Mouse (Mus musculus): ENCODE data around the gene Lclat1. TPM values are rescaled to one million over a fixed set of nuclear protein-coding genes. Genes with fewer than 3 reads are reported as not detected.

Lclat1 gene
- total RNA-seq, 2 experiments from 2014 or later, result 32.6 to 36.9 TPM

DNA sequence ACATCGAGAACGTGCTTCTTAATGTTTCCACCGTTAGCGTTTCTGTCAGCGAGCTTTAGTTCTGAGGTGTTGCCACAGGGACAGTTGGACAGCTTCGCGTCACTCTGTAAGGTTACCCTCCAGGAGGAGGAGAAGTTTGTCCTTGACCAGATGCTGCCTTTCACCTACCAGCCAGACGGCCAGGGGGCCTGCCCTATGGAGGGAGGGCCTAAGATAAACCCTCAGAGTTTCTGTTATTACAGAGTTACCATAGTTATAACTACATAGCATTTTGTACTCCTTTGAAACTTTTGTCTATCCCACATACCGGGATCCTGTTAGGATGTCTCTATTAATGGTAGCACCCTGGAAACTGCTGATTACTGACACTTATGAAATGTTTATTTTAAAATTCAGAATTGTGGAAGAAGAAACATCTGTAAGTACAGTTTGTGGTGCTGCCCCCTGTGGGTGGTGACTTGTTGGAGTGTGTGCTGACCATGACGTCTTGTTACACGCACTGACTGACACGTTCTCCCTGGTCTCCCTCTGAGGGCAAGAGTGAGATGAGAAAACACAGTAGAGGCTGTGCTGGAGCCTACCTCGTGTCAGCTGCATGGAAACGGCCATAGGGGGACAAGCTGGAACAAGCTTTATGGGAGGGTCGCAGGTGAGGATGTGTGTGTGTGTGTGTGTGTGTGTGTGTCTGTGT, 96.0 kb downstream of the Lclat1 start:
- DNase-seq, result no peak

DNA sequence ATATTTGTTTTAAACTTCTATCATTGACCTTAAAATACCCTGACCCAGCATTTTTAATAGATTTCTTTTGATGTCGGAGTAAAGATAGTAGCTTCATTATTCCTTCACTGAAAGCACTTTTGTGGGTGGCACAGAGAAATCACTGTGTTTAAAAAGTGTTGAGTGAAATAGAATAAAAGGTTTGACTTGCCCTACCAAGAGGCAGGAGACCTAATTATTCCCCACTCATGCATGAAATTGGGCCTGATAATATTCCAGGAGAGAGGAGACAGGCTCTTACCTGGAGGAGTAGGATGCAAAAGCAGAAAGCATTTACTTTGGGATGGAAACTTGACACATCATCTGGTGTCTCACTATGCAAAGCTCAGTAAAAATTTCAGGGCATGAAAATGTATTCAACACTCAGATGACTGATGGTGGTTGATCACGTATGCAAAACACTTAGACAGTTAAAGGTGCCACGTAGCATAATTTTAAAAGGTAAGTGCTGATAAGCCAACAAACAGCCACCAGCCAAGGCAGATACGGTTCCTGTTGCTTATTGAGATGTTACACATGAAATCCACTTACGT, 103.3 kb downstream of the Lclat1 start:
- DNase-seq, result no peak

DNA sequence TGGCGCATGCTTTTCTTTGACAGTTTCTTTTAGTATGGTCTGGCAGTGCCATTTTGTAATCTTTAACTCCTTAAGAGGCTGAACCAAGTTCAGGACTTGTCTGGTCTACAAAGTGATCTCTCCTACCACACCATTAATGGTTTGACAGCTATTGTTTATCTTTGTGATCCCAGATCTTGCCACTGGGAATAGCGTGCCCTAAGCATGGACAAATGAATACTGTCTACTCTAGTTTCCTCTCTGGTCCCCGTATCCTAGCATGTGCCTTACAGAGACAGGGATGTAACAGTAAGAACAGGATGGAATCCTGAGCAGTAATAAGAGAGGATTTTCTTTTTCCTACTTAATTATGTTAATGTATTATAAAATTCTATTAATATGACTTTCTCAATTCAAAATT, 105.0 kb downstream of the Lclat1 start:
- no peak for DNase-seq

DNA sequence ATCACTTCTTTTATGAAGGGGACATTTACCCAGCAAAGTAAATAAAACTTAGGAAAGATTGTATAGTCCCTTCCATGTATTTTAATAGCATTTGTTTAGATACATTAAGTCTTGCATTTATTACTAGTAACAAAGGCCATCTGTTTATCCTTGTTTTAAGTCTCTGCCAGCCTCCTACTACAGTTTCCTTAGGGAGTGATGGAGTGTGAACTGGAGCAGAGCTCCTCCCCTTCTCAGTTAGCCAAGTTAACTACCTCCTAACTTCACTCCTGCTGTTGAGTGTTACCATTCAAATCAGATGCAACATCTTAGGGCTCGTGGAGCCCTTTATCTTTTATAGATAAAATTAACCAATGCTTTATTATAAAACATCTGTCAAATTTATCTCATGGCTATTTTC, 105.4 kb downstream of the Lclat1 start:
- DNase-seq, result no peak

DNA sequence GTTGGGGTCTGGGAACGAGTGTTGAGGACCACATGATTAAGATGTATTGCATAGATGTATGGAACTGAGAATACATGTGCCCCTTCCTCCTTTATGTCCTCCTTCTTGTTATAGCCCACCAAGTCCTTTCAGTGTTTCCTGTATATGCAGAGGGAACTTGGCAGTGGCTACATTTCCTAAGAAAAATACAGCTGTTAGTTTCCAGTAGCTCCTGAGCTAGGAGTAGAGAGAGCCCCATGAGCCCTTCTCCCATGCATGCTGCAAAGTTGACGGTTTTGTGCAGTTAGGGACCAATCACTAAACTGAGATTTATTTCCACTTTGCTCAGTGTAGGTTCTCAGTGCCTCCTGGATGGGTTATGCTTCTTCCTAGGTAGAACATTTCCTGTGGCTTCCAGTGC, 105.9 kb downstream of the Lclat1 start:
- no peak for DNase-seq

DNA sequence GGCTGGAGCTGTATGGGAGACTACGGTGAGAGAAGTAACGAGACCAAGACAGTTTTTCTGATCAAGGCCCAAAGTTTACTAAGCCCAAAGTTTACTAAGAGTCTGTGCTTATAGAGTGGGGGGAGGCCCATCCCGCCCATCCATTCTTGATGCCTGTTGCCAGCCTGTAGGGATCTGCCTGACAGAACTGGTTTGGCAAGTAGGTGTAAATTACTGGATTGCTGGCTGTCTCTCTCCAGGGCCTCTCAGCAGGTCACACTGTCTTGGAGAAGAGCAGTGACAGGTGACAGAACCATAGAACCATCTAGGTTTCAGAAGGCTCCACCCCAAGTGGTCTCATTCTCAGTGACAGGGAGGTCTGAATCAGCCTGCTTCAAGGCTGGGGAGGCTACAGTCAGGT, 109.5 kb downstream of the Lclat1 start:
- no peak for DNase-seq

DNA sequence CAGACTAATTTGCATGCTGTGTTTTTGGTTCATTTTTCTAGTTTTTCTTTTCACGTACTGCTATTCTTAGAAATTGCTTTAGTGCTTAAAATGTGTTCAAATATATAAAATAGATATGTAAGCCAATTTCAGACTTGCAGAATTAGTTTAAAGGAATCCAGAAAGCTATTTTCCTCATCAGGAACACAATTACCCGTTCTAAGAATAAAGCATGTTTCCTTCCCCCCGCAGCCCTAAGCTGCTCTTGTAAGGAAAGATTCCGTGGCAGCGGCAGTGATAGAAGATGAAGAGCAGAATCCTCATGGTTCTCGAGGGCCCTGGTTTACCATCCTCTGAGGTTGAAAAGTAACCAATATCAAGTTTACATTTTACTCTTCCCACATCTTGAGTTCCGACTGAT, 113.0 kb downstream of the Lclat1 start:
- DNase-seq, result no peak

DNA sequence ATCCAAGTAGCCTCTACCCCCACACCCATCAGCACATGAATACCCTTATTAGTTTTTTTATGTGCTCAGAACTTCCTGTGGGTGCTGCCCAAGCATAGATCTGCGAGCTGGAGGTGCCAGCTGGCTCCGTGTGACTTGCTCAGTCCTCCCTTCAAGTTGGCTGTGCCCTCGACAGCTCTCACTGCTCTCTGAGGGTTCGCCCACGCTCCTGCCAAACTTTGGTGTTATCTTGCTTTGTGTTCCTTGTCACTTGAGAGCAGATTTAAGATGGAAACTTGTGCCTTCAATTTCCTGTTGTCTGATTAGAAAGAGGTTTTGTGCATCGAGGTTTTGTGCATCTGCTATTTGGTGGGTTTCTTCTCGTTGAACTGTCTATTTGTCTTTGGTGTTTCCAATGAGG, 114.3 kb downstream of the Lclat1 start:
- no peak for DNase-seq

DNA sequence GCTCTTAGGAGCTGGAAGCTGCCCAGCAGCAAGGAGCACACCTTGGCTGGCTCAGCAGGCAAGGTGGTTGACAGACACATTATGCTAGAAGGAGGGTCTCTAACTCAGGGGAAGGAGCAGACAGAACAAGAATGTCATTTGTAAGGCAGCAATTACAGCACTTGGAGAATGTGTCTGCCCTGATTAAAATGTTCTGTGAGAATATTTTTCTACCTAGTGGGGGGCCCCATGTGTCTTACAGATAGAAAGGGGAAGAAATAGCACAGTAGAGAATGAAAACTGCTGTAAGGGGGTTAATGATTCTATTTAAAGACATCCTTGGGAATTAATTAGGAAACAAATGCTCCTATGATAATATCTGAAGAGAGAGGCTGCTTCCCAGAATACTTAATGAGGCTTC, 117.7 kb downstream of the Lclat1 start:
- DNase-seq, result no peak

DNA sequence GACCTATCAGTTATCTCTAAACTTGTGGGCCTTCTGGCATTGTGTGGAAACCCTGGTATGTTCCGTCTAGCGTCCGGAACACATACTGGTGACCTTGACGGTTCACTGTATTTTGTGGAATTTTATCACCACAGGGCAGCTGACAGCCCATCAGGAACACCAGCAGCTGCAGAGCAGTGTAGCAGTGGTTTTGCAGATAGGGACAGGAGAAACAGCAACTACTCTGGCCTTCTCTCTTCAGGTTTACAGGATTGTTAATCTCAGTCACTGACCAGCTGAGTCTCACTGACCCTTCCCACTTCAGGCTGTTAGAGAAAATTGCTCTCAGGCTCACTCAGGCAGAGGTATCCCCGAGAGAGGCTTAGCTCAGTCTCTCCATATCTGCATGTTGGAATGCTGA, 118.2 kb downstream of the Lclat1 start:
- DNase-seq, result no peak

DNA sequence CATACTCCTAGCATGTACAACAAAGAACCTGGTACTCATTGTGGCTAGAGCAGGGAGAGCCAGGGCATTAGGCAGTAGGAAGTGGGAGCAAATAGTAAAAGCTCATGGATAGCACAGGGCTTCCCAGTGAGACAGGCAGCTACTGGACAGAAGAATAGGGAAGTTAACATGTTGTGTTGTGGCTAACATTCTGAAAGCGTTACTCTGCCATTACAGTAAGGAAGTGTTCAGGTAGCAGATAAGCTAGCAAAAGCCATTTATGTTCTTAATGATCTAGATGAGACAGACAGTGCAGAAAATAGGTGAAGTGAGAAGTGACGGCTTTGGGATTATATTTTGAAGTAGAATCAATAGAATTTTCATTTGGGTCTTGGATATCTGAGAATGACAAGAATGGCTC, 118.8 kb downstream of the Lclat1 start:
- no peak for DNase-seq

DNA sequence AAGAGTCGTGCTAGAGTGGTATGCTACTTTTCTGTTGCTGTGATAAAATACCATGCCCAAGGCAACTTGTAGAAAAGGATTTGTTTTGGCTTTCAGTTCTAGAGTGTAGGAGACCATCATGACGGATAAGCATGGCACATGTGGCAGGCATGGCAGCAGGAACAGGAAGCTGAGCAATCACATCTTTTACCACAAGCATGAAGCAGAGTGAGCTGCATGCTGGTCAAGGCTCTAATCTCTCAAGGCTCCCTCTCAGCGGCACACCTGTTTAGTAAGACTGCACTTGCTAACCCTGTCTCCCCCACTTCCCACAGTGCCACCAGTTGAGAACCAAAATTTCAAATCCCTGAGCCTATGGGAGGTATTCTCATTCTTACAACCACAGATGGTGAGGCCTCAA, 119.6 kb downstream of the Lclat1 start:
- no peak for DNase-seq

DNA sequence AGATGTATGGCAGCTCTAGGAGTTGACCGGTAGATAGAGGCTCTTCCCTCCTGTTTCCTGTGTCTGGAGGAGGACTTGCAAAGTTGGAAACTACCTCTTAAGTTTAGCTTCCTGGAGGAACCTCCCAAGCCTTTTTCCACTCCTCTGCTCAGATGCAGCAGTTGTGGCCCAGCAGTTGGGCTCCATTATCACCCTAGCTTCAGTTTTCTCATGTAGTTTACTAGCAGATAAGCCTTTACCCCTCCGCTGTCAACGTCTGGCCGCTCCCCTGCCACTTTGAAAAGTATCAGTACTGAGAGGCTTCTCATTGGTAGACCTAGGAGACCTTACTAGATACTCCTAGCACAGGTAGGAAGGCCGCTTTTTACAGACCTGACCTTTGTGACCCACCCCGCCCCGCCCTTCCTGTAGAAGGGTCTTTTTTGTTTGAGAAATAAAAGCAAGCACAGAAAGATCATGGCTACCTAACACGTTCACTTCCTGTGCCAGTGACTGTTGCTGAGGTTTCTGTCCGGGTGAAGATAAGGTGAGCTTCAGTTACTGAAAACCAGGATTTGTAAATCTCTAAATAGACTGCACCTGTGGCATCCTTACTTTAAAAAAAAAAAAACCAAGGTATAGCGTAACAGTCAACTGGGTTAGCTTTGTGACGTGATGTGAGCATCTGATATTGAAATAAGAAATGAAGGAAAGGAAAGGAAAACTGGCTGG, 121.8 kb downstream of the Lclat1 start:
- no peak for DNase-seq

DNA sequence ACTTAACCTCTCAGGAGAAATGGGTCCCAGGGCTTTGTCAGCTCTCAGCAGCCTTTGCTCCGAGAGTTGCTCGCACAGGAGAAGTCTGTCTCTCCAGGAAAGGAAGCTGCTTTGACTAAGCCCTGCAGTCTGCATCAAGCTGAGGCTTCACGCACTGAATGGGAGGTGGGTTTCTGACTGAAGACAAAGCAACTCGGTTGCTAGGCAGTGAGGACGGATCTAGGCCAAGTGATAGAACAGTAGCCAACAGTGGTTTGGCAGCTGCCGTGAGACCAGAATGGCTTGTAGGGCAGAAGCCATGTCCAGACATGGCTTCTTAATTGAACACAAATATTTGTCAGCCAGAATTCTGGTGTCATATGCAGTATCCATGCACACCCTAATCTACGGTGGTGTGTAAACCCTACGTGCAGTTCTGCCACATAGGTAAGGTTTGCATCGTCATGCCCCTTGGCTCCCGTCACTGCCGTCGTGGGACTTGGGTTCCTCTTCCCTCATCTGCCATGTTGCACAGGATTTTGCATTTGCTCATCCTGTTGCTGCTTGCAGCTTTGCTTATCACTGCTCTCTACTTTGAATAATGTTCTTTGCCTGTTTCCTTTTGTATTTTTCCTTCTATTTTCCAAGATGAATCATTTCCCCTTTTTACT, 122.7 kb downstream of the Lclat1 start:
- no peak for DNase-seq

DNA sequence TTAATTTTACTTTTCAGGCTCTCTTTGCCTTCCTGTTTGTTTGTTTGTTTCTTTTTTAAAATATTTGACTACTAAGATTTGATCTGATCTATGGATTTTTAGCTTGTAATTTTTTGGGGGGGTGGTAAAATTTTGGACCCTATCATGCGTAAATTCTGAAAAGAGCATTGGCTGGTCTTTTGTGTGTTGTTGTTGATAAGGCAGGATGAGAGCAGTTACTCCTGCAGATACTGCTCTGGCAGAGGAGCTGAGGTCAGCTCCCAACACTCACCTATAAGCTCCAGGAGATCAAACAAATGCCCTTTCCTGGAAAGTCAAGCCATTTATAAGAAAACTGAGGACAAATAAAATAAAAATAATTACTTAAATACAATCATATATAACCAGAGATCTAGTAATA, 123.6 kb downstream of the Lclat1 start:
- DNase-seq, result no peak

DNA sequence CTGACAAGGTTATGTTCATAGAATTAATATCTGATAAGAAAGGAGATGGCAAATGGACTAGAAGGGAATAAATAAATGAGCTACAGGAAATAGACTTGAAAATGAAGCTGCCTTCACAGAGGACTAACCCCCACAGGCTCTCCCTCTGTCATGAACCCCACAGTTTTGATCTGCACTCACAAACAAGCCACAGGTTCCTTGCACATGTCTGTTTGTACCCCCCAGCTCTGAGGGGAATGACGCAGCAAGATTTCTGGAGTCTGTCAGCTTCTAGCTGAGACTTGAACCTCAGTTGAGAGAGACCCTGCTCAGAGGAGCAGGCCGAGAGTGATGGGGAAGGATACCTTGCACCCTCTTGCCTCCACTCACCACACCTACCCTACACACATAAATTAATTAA, 124.8 kb downstream of the Lclat1 start:
- no peak for DNase-seq

DNA sequence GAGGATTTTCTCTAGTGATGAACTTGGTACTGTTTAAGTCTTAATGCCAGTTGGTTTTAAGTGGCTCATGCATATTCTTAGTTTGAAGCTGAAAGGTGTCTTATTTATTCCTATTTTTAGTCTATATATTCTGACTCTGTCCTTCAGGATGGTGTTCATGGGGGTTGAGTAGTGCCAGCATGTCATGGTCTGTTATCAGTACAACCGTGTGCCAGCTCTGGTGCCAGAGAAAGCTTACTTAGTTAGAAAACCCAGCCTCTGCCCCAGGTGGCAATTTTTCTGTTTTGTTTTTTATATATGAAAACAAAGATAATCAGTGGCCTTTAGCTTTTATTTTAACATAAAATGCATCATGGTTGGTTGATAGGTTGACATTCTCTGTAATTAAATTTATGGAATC, 126.2 kb downstream of the Lclat1 start:
- DNase-seq, result no peak

DNA sequence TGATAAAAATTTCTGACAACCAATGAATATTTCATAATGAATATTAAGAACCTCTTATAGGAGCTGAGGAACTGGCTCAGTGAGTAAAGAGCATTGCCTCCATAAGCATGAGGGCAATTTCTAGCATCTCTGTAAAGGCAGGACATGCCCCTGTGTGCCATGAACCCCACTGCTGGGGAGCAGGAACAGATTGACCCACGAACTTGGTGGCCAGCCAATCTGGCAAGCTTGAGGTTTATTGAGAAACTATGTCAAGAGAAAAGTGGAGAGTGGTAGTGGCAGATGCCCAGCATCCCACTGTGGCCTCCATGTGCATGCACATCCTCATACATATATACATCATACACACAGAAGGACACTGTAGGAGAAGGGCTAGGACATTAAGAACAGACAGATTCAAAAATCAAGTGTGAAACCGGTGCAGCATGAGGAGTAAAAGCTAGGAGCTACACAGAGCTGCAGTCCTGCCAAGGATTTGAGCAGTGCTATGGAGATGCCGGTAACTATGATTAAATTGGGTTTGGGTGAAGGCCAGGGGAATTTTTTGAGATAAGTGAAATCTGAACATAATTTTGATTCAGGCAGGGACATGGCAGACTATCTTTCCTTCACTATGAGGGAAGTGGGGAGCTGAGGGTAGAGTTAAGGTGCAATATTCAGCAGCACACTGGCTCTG, 129.5 kb downstream of the Lclat1 start:
- DNase-seq, result no peak

DNA sequence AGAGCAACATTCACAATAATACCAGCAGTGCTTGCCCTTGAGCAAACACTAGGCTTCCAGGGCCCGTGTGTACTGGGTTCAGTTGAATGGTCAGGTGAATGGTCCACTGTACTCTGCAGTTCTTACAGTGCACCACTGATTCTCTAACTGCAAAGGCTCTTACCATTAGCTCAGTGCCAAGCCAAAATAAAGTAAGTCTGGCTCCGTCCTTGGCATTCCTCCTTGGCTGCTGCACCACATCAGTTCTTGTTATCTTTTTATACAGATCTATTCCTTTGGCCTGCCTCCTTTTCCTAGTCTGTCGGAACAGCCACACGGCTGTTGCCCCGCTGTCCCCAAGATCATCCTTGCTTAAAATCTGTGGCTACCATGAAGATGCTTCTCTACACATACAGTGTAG, 130.7 kb downstream of the Lclat1 start:
- no peak for DNase-seq

DNA sequence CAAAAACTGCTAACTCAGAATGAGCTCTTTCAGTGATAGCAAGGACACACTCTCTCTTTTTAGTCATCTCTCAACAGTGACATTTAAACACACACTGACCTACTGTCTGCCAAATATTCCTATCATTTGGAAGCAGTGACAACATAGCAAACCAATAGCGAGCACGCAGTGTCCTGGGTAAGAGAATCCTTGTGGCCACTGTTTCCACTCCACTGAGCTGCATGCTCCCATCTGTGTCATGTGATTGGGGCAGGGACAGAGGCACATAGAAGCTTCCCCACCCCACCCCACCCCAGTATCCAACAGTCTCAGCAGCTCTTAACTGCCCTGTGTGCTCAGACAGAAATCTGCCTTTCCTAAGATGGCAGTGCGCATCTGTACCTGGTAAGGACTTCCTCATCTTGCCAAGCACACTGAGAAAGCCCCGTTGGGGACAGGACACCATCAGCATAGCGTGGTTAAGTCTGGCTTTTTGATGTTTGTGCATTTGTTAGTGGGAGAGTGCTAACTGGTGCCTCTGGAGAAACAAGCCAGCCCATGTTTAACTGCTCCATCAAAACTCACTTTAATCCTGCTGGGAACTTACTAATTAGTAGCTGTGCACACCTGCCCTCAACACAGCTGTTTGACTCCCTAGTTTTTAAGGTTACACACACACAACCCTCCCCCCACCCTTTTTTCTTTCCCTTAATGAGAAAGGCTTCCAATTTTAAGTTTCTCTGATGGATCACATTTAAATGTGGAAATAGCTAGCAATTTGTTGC, 133.5 kb downstream of the Lclat1 start:
- DNase-seq, result no peak

DNA sequence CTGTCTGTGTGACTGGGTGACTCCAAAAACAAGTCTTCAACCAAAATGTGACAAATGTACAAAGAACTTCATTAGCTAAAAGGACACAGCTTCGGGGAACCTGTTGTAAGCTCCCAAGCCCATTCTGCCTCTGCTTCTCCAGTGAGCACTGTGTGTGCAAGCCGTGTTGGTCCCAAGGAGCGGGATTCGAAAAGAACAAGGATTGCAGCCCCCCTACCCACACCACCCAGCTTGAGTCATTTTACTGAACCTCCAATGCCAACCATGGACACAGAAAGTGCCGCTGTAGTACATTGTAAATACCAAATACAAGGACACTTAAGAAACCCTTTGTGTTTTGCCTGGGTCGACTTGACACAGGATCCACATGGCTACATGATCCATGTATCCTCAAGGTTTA, 135.9 kb downstream of the Lclat1 start:
- DNase-seq, result no peak

DNA sequence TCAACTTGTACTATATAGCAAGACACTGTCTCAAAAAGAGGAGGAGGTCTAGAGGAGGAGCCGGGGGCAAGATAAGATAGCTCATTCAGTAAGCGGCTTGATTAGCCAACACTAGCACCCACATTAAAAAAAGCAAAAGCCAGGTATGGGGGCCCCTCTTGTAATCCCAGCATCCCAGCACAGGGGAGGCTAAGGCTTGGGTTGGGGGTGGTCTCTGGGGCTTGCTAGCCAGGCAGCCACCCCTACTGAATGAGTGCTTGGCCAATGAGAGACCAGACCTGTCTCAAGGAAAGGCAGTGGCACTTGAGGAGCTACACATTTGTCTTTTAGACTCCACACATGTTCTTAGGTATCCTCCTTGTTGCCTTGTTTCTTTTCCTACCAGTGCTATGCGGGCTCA, 136.8 kb downstream of the Lclat1 start:
- DNase-seq, result no peak

Measured in layer of hippocampus, postnatal 36 days (tissue).